Mouse (Mus musculus) MEL (cell line): ENCODE data around the gene Nsg2. TPM values are rescaled to one million over a fixed set of nuclear protein-coding genes. Genes with fewer than 3 reads are reported as not detected.

Experiments used
- DNase-seq: peaks from one replicate; pipeline ENCODE4 v3.0.0; 2011; ENCODE audit warnings: low read depth, low spot score
- H3K27ac ChIP-seq: 2 replicates; pipeline ENCODE4 v1.5.1; 2012; ENCODE audit warnings: low read depth, mild to moderate bottlenecking, control low read depth, low read length, moderate library complexity; ENCODE audit not compliant: control insufficient read depth
- H3K27me3 ChIP-seq, 2 experiments: fragments of 150-350 bp in 1 of 2; sonication (generic) in 1 of 2; 2 replicates each; pipeline ENCODE4 v1.6.1; 2012; ENCODE audit warnings: low read length in 2 of 2, mild to moderate bottlenecking in 2 of 2, improper control_type of control experiment in 1 of 2, moderate library complexity in 1 of 2; ENCODE audit not compliant: insufficient read depth in 2 of 2, control insufficient read depth in 1 of 2
- H3K36me3 ChIP-seq, 2 experiments: 2 replicates each; pipeline ENCODE4 v1.6.1; 2012 to 2014; ENCODE audit warnings: low read length in 2 of 2, improper control_type of control experiment in 1 of 2, inconsistent platforms in 1 of 2, mild to moderate bottlenecking in 1 of 2; ENCODE audit not compliant: insufficient read depth in 2 of 2, control insufficient read depth in 1 of 2
- H3K4me1 ChIP-seq, 2 experiments: fragments of 150-350 bp in 1 of 2; sonication (generic) in 1 of 2; 2 replicates each; pipeline ENCODE4 v1.6.1; 2012; ENCODE audit warnings: low read length in 2 of 2, improper control_type of control experiment in 1 of 2, mild to moderate bottlenecking in 1 of 2; ENCODE audit not compliant: insufficient read depth in 2 of 2, control insufficient read depth in 1 of 2
- H3K4me3 ChIP-seq, 2 experiments: fragments of 150-350 bp in 1 of 2; sonication (generic) in 1 of 2; 2 replicates each; pipeline ENCODE4 v1.5.1; 2012; ENCODE audit warnings: low read depth in 2 of 2, low read length in 2 of 2, mild to moderate bottlenecking in 2 of 2, moderate library complexity in 2 of 2, control low read depth in 1 of 2, improper control_type of control experiment in 1 of 2; ENCODE audit not compliant: control insufficient read depth in 1 of 2, insufficient read depth in 1 of 2
- H3K79me2 ChIP-seq: 2 replicates; pipeline ENCODE4 v1.6.1; 2012; ENCODE audit warnings: mild to moderate bottlenecking, low read length, moderate library complexity; ENCODE audit not compliant: control insufficient read depth, poor library complexity, insufficient read depth
- H3K9ac ChIP-seq: 2 replicates; pipeline ENCODE4 v1.6.1; 2012; ENCODE audit warnings: low read depth, mild to moderate bottlenecking, control low read depth, low read length, moderate library complexity; ENCODE audit not compliant: control insufficient read depth, poor library complexity, severe bottlenecking
- H3K9me3 ChIP-seq: fragments of 150-350 bp; sonication (generic); replicated peaks from 2 replicates; pipeline ENCODE4 v1.6.1; 2012; ENCODE audit warnings: mild to moderate bottlenecking, low read length, improper control_type of control experiment, moderate library complexity; ENCODE audit not compliant: insufficient read depth
- BHLHE40 ChIP-seq: IDR thresholded peaks from 2 replicates; pipeline ENCODE4 v1.6.1; 2012; ENCODE audit warnings: low read depth, mild to moderate bottlenecking, inconsistent platforms, low read length, improper control_type of control experiment, borderline replicate concordance
- CHD2 ChIP-seq: IDR thresholded peaks from 2 replicates; pipeline ENCODE4 v1.6.1; 2011; ENCODE audit warnings: low read length, improper control_type of control experiment
- EP300 ChIP-seq, 2 experiments: IDR thresholded peaks; 2 replicates each; pipeline ENCODE4 v1.6.1; 2011; ENCODE audit warnings: improper control_type of control experiment in 2 of 2, low read length in 2 of 2, low read depth in 1 of 2, mild to moderate bottlenecking in 1 of 2
- ETS1 ChIP-seq: IDR thresholded peaks from 2 replicates; pipeline ENCODE4 v1.6.1; 2012; ENCODE audit warnings: low read depth, mild to moderate bottlenecking, inconsistent platforms, low read length, improper control_type of control experiment, moderate library complexity
- GABPA ChIP-seq: IDR thresholded peaks from 2 replicates; pipeline ENCODE4 v1.6.1; 2012; ENCODE audit warnings: low read depth, mild to moderate bottlenecking, inconsistent platforms, low read length, improper control_type of control experiment, moderate library complexity
- GATA1 ChIP-seq: IDR thresholded peaks from 2 replicates; pipeline ENCODE4 v1.6.1; 2011; ENCODE audit warnings: low read depth, low read length, improper control_type of control experiment
- KAT2A ChIP-seq: conservative IDR thresholded peaks from 2 replicates; pipeline ENCODE4 v1.6.1; 2012; ENCODE audit warnings: low read depth, low read length, improper control_type of control experiment, inconsistent platforms
- MAFK ChIP-seq: IDR thresholded peaks from 2 replicates; pipeline ENCODE4 v1.6.1; 2011; ENCODE audit warnings: low read depth, mild to moderate bottlenecking, low read length, improper control_type of control experiment, borderline replicate concordance
- MAX ChIP-seq: IDR thresholded peaks from 2 replicates; pipeline ENCODE4 v1.6.1; 2011; ENCODE audit warnings: low read length, improper control_type of control experiment
- MAZ ChIP-seq: IDR thresholded peaks from 2 replicates; pipeline ENCODE4 v1.6.1; 2012; ENCODE audit warnings: low read depth, mild to moderate bottlenecking, inconsistent platforms, low read length, improper control_type of control experiment
- MEF2A ChIP-seq: IDR thresholded peaks from 2 replicates; pipeline ENCODE4 v1.6.1; 2014; ENCODE audit warnings: low read depth, mild to moderate bottlenecking, inconsistent platforms, low read length, improper control_type of control experiment; ENCODE audit not compliant: poor library complexity, insufficient replicate concordance, severe bottlenecking; ENCODE audit errors: extremely low read depth
- MXI1 ChIP-seq: IDR thresholded peaks from 2 replicates; pipeline ENCODE4 v1.6.1; 2011; ENCODE audit warnings: mild to moderate bottlenecking, low read depth, low read length, improper control_type of control experiment
- NELFE ChIP-seq: IDR thresholded peaks from 2 replicates; pipeline ENCODE4 v1.6.1; 2011; ENCODE audit warnings: low read depth, low read length, improper control_type of control experiment
- POLR2AphosphoS2 ChIP-seq: IDR thresholded peaks from 2 replicates; pipeline ENCODE4 v1.6.1; 2011; ENCODE audit warnings: low read length, improper control_type of control experiment
- RAD21 ChIP-seq: IDR thresholded peaks from 2 replicates; pipeline ENCODE4 v1.6.1; 2011; ENCODE audit warnings: mild to moderate bottlenecking, low read depth, low read length, improper control_type of control experiment
- RCOR1 ChIP-seq: IDR thresholded peaks from 2 replicates; pipeline ENCODE4 v1.6.1; 2012; ENCODE audit warnings: low read depth, mild to moderate bottlenecking, inconsistent platforms, low read length, improper control_type of control experiment
- TAL1 ChIP-seq: IDR thresholded peaks from 2 replicates; pipeline ENCODE4 v1.6.1; 2012; ENCODE audit warnings: mild to moderate bottlenecking, inconsistent platforms, low read length, moderate library complexity, mixed read lengths
- TBP ChIP-seq: IDR thresholded peaks from 2 replicates; pipeline ENCODE4 v1.8.0; 2011; ENCODE audit warnings: low read depth, low read length, improper control_type of control experiment
- TCF12 ChIP-seq: IDR thresholded peaks from 2 replicates; pipeline ENCODE4 v1.6.1; 2014; ENCODE audit warnings: low read depth, mild to moderate bottlenecking, inconsistent platforms, low read length, improper control_type of control experiment, moderate library complexity
- USF2 ChIP-seq, 2 experiments: IDR thresholded peaks; 2 replicates each; pipeline ENCODE4 v1.6.1; 2011 to 2012; ENCODE audit warnings: improper control_type of control experiment in 2 of 2, low read length in 2 of 2, borderline replicate concordance in 1 of 2, inconsistent platforms in 1 of 2, low read depth in 1 of 2, mild to moderate bottlenecking in 1 of 2; ENCODE audit not compliant: insufficient read depth in 1 of 2
- ZC3H11A ChIP-seq: IDR thresholded peaks from 2 replicates; pipeline ENCODE4 v1.6.1; 2012; ENCODE audit warnings: low read depth, mild to moderate bottlenecking, inconsistent platforms, low read length, improper control_type of control experiment
- ZKSCAN1 ChIP-seq: IDR thresholded peaks from 2 replicates; pipeline ENCODE4 v1.6.1; 2012; ENCODE audit warnings: low read depth, mild to moderate bottlenecking, inconsistent platforms, low read length, improper control_type of control experiment, moderate library complexity
- ZMIZ1 ChIP-seq: IDR thresholded peaks from 2 replicates; pipeline ENCODE4 v1.6.1; 2012; ENCODE audit warnings: low read depth, mild to moderate bottlenecking, inconsistent platforms, low read length, improper control_type of control experiment, moderate library complexity
- polyA plus RNA-seq, 2 experiments: library from polyadenylated mRNA; stranded (reverse) in 1 of 2; unstranded in 1 of 2; fragments of >175 nt in 1 of 2; fragments of >200 nt in 1 of 2; gene quantifications; 2 replicates each; pipeline versions ENCODE4 v1.2.1 to v1.2.4; 2012; ENCODE audit warnings: low replicate concordance in 2 of 2, low read depth in 1 of 2; ENCODE audit not compliant: insufficient read length in 2 of 2, insufficient read depth in 1 of 2, missing spikeins in 1 of 2
- total RNA-seq: library from RNA; depleted of rRNA; stranded (reverse); fragments of 300-350 nt; gene quantifications from 2 replicates; pipeline ENCODE4 v1.2.3, GENCODE M21; 2012

Gene Nsg2
- total and polyA plus RNA-seq, 3 experiments: not detected

GRCm38 (mm10) chr11:32009961-32010662, 9.8 kb downstream of the Nsg2 start:
- DNase-seq: no peak
- Histone ChIP-seq H3K4me1 (no peaks in the 10 kb centered on the region), H3K36me3 (no peaks in the 10 kb centered on the region), H3K4me3 (no peak overlapping the region), H3K9ac (no peak overlapping the region), H3K27ac (no peak overlapping the region), H3K27me3 (peaks cover 6 to 9% of the 10 kb centered on the region in 2 experiments), H3K9me3 (no peaks in the 10 kb centered on the region), H3K79me2 (no peaks in the 10 kb centered on the region)
- no peak for TF ChIP-seq MXI1
- no peak for TF ChIP-seq ZC3H11A
- no peak for TF ChIP-seq BHLHE40
- TF ChIP-seq GATA1: no peak
- TF ChIP-seq GABPA: no peak
- no peak for TF ChIP-seq CHD2
- TF ChIP-seq RCOR1: no peak
- TF ChIP-seq ZKSCAN1: no peak
- no peak for TF ChIP-seq MEF2A
- TF ChIP-seq USF2 (IDR thresholded peaks at IDR 0.05; ENCODE audit: borderline replicate concordance in 1 of 2, insufficient read depth in 1 of 2, low read depth in 1 of 2, low read length in 2 of 2): no peak
- no peak for TF ChIP-seq ETS1
- TF ChIP-seq MAFK: no peak
- no peak for TF ChIP-seq NELFE
- no peak for TF ChIP-seq KAT2A
- no peak for TF ChIP-seq RAD21
- TF ChIP-seq EP300 (IDR thresholded peaks at IDR 0.05; ENCODE audit: low read depth in 1 of 2, low read length in 2 of 2): no peak

DNA sequence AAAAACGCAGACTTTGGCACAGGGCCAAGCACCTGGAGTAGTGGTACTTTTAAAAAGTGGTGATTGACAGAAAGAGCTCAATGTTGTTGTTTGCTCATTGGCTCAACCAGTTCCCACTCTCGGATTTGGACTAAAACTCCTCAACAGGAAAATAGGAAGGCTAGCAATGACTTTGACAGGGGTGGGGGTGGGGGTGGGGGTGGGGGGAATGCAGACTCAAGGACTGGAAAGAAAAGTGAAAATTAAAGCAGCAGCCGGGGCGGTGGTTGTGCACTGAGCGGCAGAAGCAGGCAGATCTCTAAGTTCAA, 10.4 kb downstream of the Nsg2 start:
- Histone ChIP-seq H3K36me3 (no peaks in the 10 kb centered on the region), H3K9me3 (no peaks in the 10 kb centered on the region), H3K79me2 (no peaks in the 10 kb centered on the region), H3K27ac (no peak overlapping the region), H3K9ac (no peak overlapping the region), H3K4me3 (no peak overlapping the region), H3K27me3 (peaks cover 6 to 12% of the 10 kb centered on the region in 2 experiments), H3K4me1 (no peaks in the 10 kb centered on the region)
- no peak for TF ChIP-seq GABPA
- TF ChIP-seq MAZ: no peak
- TF ChIP-seq ETS1: no peak
- TF ChIP-seq TCF12: no peak
- no peak for TF ChIP-seq MEF2A
- TF ChIP-seq BHLHE40: no peak
- TF ChIP-seq MAX: no peak
- TF ChIP-seq ZMIZ1: no peak
- TF ChIP-seq RAD21: no peak
- no peak for TF ChIP-seq EP300 (IDR thresholded peaks at IDR 0.05; ENCODE audit: low read depth in 1 of 2, low read length in 2 of 2)
- TF ChIP-seq TBP: no peak
- TF ChIP-seq ZC3H11A: no peak
- TF ChIP-seq POLR2AphosphoS2: no peak
- no peak for TF ChIP-seq TAL1
- TF ChIP-seq RCOR1: no peak
- TF ChIP-seq NELFE: no peak
- TF ChIP-seq, all 39 proteins: peak for 0
- DNase-seq: no peak
